21 mouse cellular contexts compared by ENCODE assay signal in the genomic region with DNA sequence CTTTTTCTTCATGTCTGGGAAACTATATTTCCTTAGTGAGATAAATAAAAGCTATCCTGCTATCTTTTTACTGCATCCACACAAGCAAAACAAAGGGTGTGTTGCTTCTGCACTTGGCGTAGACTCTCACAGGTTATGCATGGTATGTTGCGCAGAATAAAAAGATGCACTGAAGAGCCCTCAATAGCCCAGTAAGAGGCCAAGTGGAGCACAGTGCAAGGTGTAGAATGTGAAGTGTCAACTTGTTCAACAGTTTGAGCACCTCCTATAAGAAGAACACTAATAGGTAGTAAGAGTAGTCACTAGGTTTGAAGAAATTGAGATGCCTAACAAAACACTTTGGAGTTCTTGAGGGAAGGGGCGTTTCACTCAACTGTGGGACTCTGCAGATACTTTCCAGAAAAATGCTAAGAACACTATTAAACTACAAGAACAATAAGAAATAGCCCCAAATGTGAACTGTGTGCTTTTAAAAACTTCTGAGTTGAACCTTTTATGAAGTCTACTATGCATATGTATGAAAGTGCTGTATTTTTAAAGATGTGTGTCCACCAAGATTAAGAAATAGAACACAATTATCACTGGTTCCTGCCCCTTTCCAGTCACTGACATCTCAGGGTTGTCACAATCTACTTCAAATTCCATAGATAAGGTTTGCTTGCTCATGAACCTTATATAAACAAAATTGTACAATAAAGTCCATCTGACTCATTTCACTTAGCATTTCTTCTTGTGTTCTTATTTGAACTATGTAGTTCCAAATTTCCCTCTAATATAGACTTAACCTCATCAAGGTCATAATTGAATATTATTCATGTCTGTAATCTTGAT. TPM values are rescaled to one million over a fixed set of nuclear protein-coding genes. Genes with fewer than 3 reads are reported as not detected.
A peak's percentile ranks its signal among the peaks of the same experiment; 100 is the strongest.
DNase-seq lines count a peak whose midpoint lies in the region; ATAC-seq and TF ChIP-seq lines count a peak whose summit lies in the region.
"Had no signal": no experiment of that assay in that cellular context is flagged by ENCODE, and none has a peak within 500 bp of the region (broad histone marks: within the 10 kb centered on the region; RNA-seq: fewer than 3 reads in every experiment).

No protein-coding gene starts in this region.

- WGBS in lung, adult 2 months: 62% methylated on average over 3 of the region's 3 CpGs
- WGBS in lung, postnatal 0 days: 47% methylated on average over 3 of the region's 3 CpGs
- WGBS in liver, embryonic 11.5 days: 79% methylated on average over 3 of the region's 3 CpGs

- peak; percentile 53 for DNase-seq in heart, adult 11 months
- no peak for DNase-seq in heart, adult 8-10 months (ENCODE audit: low spot score)
- peak; percentile 16 for DNase-seq in lung, adult 2 months
- peak; percentile 79 for DNase-seq in lung, postnatal 0 days (ENCODE audit: low spot score)
- DNase-seq in lung, postnatal 4 days: peak; percentile 12 to 27
- no peak for DNase-seq in liver, embryonic 11.5 days (ENCODE audit: low spot score)
- no peak for DNase-seq in adrenal gland, adult 2 months
- DNase-seq: adrenal gland, postnatal 25 days; cerebellum, adult 2 months; cerebellum, postnatal 10 days; gastrocnemius, postnatal 25 days; heart, postnatal 10 days; heart, postnatal 4 days had no signal

- no peaks in the 10 kb centered on the region for H3K27me3 ChIP-seq in lung, postnatal 0 days (replicated peaks; ENCODE audit: insufficient read depth, low read length)
- H3K27me3 ChIP-seq in liver, embryonic 11.5 days (replicated peaks; ENCODE audit: control insufficient read depth, insufficient read depth, low read length): no peaks in the 10 kb centered on the region
- H3K27me3 ChIP-seq: embryonic facial prominence, embryonic 12.5 days; forebrain, embryonic 12.5 days; hindbrain, embryonic 12.5 days had no signal

- no peaks in the 10 kb centered on the region for H3K9me3 ChIP-seq in lung, postnatal 0 days (ENCODE audit: low read length)
- no peaks in the 10 kb centered on the region for H3K9me3 ChIP-seq in liver, embryonic 11.5 days (ENCODE audit: control insufficient read depth, low read length)
- H3K9me3 ChIP-seq: embryonic facial prominence, embryonic 12.5 days; forebrain, embryonic 12.5 days; heart, embryonic 10.5 days; hindbrain, embryonic 12.5 days had no signal

- TF ChIP-seq EP300 in lung, postnatal 0 days (IDR thresholded peaks at IDR 0.05): peak; percentile 84

- H3K4me2 ChIP-seq in lung, postnatal 0 days (replicated peaks; ENCODE audit: low read depth, low read length): no peak overlapping the region
- H3K4me2 ChIP-seq in liver, embryonic 11.5 days: no peak overlapping the region
- H3K4me2 ChIP-seq: embryonic facial prominence, embryonic 12.5 days; forebrain, embryonic 12.5 days; hindbrain, embryonic 12.5 days had no signal

- no peaks in the 10 kb centered on the region; the same call in 1 of the 2 replicates for H3K4me1 ChIP-seq in lung, adult 2 months (ENCODE audit: control insufficient read depth, insufficient read depth, low read length)
- peaks cover 8% of the 10 kb centered on the region; the same call in 1 of the 2 replicates for H3K4me1 ChIP-seq in lung, postnatal 0 days (ENCODE audit: insufficient read depth, low read depth, low read length)
- no peaks in the 10 kb centered on the region for H3K4me1 ChIP-seq in liver, embryonic 11.5 days (replicated peaks; ENCODE audit: control insufficient read depth, insufficient read depth, low read length)
- H3K4me1 ChIP-seq: embryonic facial prominence, embryonic 12.5 days; forebrain, embryonic 12.5 days; hindbrain, embryonic 12.5 days had no signal

- TF ChIP-seq CTCF in lung, adult 2 months (IDR thresholded peaks at IDR 0.05; ENCODE audit: insufficient read depth, low read length): no peak
- TF ChIP-seq CTCF in lung, postnatal 0 days (IDR thresholded peaks at IDR 0.05): no peak

- H3K36me3 ChIP-seq in lung, postnatal 0 days (ENCODE audit: insufficient read depth, low read length): no peaks in the 10 kb centered on the region
- no peaks in the 10 kb centered on the region for H3K36me3 ChIP-seq in liver, embryonic 11.5 days (ENCODE audit: control insufficient read depth, insufficient read depth, low read length)
- H3K36me3 ChIP-seq: embryonic facial prominence, embryonic 12.5 days; forebrain, embryonic 12.5 days; heart, embryonic 10.5 days; hindbrain, embryonic 12.5 days had no signal

- no peak for TF ChIP-seq POLR2A in lung, adult 2 months (IDR thresholded peaks at IDR 0.05; ENCODE audit: borderline replicate concordance, extremely low read depth, low read depth, low read length)

- ATAC-seq in lung, postnatal 0 days: peak; percentile 93
- no peak for ATAC-seq in liver, embryonic 11.5 days (replicated peaks; ENCODE audit: low FRiP score)
- ATAC-seq: activated CD4-positive, CD25-positive, alpha-beta regulatory T cell, adult 4 months; forebrain, embryonic 16.5 days; hindbrain, embryonic 16.5 days had no signal

- no peak overlapping the region for H3K9ac ChIP-seq in lung, postnatal 0 days (replicated peaks; ENCODE audit: low read depth)
- H3K9ac ChIP-seq in liver, embryonic 11.5 days (ENCODE audit: low read depth, low read length): no peak overlapping the region
- H3K9ac ChIP-seq: embryonic facial prominence, embryonic 12.5 days; forebrain, embryonic 12.5 days; hindbrain, embryonic 12.5 days had no signal

- no peak overlapping the region for H3K4me3 ChIP-seq in lung, adult 2 months (replicated peaks; ENCODE audit: extremely low read depth, low read depth, low read length)
- H3K4me3 ChIP-seq in lung, postnatal 0 days (ENCODE audit: low read depth, low read length): no peak overlapping the region
- no peak overlapping the region for H3K4me3 ChIP-seq in liver, embryonic 11.5 days (ENCODE audit: low read depth, low read length)
- H3K4me3 ChIP-seq: embryonic facial prominence, embryonic 12.5 days; forebrain, embryonic 12.5 days; heart, embryonic 10.5 days; hindbrain, embryonic 12.5 days had no signal

- H3K27ac ChIP-seq in lung, postnatal 0 days (ENCODE audit: low read length): peak overlapping the region; percentile 68; the same call in 1 of the 2 replicates
- no peak overlapping the region for H3K27ac ChIP-seq in liver, embryonic 11.5 days (ENCODE audit: low read depth, low read length)
- H3K27ac ChIP-seq: embryonic facial prominence, embryonic 12.5 days; forebrain, embryonic 12.5 days; heart, embryonic 10.5 days; hindbrain, embryonic 12.5 days had no signal

RNA-seq across cellular contexts. Expression of a gene that starts 34.7 kb away (rescaled TPM):
- total RNA-seq in heart, adult 8-10 months (2022): 10 to 100 TPM; 10.9 to 16.0 (median 12.9) TPM
- 4.4 and 6.9 TPM in 2 replicates for polyA plus RNA-seq in lung, adult 2 months (2012; rRNA removed)
- 1.7 and 2.3 TPM in 2 replicates for polyA plus RNA-seq in lung, postnatal 0 days (2015; fragmentation: Nextera tagmentation; extraction: Ambion mirVana)
- 0.18 and 0.44 TPM in 2 replicates for polyA plus RNA-seq in liver, embryonic 11.5 days (2014; fragmentation: Nextera tagmentation; extraction: Ambion mirVana)
- 10 to 100 TPM; 13.5 to 14.8 TPM for total RNA-seq in adrenal gland, adult 2 months (2021)
- polyA plus RNA-seq in adrenal gland, adult 2 months (2012; rRNA removed): 2.8 and 3.4 TPM in 2 replicates
- total RNA-seq: MEL had no signal
- polyA plus RNA-seq: activated CD4-positive, CD25-positive, alpha-beta regulatory T cell, adult 4 months had no signal

Comparison
In these comparisons a context has a peak if more than half of its experiments do, and no peak if none do; other contexts are left out.
1. DNase-seq: peak in heart, adult 11 months (single experiment), lung, adult 2 months (single experiment), lung, postnatal 0 days (single experiment) and lung, postnatal 4 days (2 of 2); none in heart, adult 8-10 months (single experiment), liver, embryonic 11.5 days (single experiment) and adrenal gland, adult 2 months (single experiment).